Mouse (Mus musculus): ENCODE measurements around the gene Parp8. TPM values are rescaled to one million over a fixed set of nuclear protein-coding genes. Genes with fewer than 3 reads are reported as not detected.

Parp8 gene
- total RNA-seq, 1 experiment = 2.2 TPM

- TF ChIP-seq MAFK (IDR thresholded peaks at IDR 0.05; ENCODE audit: insufficient read depth, low read depth, low read length) = no peak
- TF ChIP-seq CHD2 (IDR thresholded peaks at IDR 0.05; ENCODE audit: low read depth, low read length) = no peak
- no peak for TF ChIP-seq ZC3H11A (IDR thresholded peaks at IDR 0.05; ENCODE audit: borderline replicate concordance, low read depth, low read length)
- no peak for TF ChIP-seq HCFC1 (IDR thresholded peaks at IDR 0.05; ENCODE audit: borderline replicate concordance, insufficient read depth, low read length)
- no peak for TF ChIP-seq ZNF384 (IDR thresholded peaks at IDR 0.05; ENCODE audit: low read depth, low read length)
- DNase-seq (ENCODE audit: low read depth, low spot score) = no peak
- Histone ChIP-seq H3K4me3 (ENCODE audit: insufficient read depth in 1 of 2, low read depth in 1 of 2, low read length in 2 of 2, poor library complexity in 1 of 2, severe bottlenecking in 1 of 2) (no peak overlapping the region), H3K9me3 (ENCODE audit: control insufficient read depth, insufficient read depth, low read depth, low read length) (no peaks in the 10 kb centered on the region), H3K27ac (ENCODE audit: insufficient read depth, low read depth, low read length, poor library complexity, severe bottlenecking) (no peak overlapping the region), H3K36me3 (ENCODE audit: control insufficient read depth, insufficient read depth, low read length, poor library complexity, severe bottlenecking) (no peaks in the 10 kb centered on the region), H3K4me1 (ENCODE audit: control insufficient read depth in 2 of 2, insufficient read depth in 2 of 2, low read length in 2 of 2, poor library complexity in 1 of 2) (no peaks in the 10 kb centered on the region), H3K9ac (ENCODE audit: insufficient read depth, low read depth, low read length, poor library complexity, severe bottlenecking) (no peak overlapping the region)
- in situ Hi-C loops (cut with MboI; ENCODE audit: low sequenced_read_pairs in 2 of 2, unreplicated experiment in 2 of 2) = no loop called here
Observed at GRCm38 (mm10) chr13:116973491-116973890, 51.8 kb downstream of the Parp8 start.

DNA sequence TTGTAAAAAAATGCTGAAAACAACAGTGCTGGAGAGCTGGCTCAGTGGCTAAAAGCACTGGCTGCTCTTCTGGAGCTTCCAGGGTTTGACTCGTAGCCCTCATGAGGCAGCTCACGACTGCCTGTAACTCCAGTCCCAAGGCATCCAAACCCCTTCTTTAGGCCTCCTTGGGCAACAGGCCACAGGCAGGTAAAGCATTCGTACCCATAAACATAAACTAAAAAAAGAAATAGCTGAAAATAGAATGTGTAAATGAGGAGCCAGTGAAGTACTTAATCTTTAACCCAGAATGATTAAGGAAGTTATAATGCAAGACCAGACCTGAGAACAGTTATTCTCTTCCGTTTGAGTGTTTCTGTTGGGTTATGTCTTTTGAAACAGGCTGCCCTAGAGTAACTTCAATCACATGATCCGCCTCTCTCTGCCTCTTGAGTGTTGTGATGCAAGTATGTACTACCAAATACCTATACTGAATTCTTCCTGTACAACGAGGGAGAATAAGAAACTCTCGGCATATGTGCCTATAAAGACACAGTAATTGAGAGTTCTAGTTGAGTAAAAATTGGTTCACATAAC lies 53.2 kb downstream of the Parp8 start:
- Histone ChIP-seq H3K36me3 (ENCODE audit: control insufficient read depth, insufficient read depth, low read length, poor library complexity, severe bottlenecking) (no peaks in the 10 kb centered on the region), H3K9ac (ENCODE audit: insufficient read depth, low read depth, low read length, poor library complexity, severe bottlenecking) (no peak overlapping the region), H3K27ac (ENCODE audit: insufficient read depth, low read depth, low read length, poor library complexity, severe bottlenecking) (no peak overlapping the region), H3K4me1 (ENCODE audit: control insufficient read depth in 2 of 2, insufficient read depth in 2 of 2, low read length in 2 of 2, poor library complexity in 1 of 2) (no peaks in the 10 kb centered on the region), H3K4me3 (ENCODE audit: insufficient read depth in 1 of 2, low read depth in 1 of 2, low read length in 2 of 2, poor library complexity in 1 of 2, severe bottlenecking in 1 of 2) (no peak overlapping the region), H3K9me3 (ENCODE audit: control insufficient read depth, insufficient read depth, low read depth, low read length) (no peaks in the 10 kb centered on the region)
- DNase-seq (ENCODE audit: low read depth, low spot score) = no peak
- in situ Hi-C loops (cut with MboI; ENCODE audit: low sequenced_read_pairs in 2 of 2, unreplicated experiment in 2 of 2) = no loop called here
- TF ChIP-seq MAFK (IDR thresholded peaks at IDR 0.05; ENCODE audit: insufficient read depth, low read depth, low read length) (no peak), ZC3H11A (IDR thresholded peaks at IDR 0.05; ENCODE audit: borderline replicate concordance, low read depth, low read length) (no peak), CHD2 (IDR thresholded peaks at IDR 0.05; ENCODE audit: low read depth, low read length) (no peak), HCFC1 (IDR thresholded peaks at IDR 0.05; ENCODE audit: borderline replicate concordance, insufficient read depth, low read length) (no peak), ZNF384 (IDR thresholded peaks at IDR 0.05; ENCODE audit: low read depth, low read length) (no peak)

DNA sequence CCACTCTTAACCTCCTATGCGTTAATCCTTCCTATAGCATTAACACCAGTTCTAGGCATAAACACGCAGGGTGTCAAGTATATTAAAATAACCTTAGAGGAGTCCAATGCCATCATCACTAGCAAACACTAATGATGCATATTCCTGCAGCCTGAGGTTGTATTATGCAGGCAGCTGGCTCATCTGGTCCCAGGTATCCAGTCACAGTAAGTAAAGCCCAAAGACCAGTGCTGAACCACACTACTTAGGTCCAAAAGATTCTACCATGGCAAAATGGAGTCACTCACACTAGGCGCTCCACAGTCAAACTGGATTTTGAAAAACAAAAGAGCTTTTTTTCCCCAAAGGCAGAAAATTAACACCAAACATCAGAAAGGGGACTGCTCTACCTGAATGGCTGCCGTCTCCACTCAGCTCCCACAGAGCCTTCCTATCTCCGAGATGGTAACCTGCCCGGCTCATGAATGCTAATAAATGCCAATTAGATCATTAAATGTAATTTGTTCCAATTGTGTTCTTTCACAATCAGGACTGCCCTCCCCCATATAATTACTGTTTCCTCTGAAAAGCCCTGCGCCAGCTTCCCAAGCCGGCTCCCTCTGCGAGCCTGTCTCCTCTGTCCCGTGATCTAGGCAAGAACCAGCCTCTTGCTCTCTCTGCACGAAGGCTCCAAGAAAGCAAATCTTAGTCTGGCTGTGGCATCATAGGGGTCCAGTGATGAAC lies 54.5 kb downstream of the Parp8 start:
- Histone ChIP-seq H3K27ac (ENCODE audit: insufficient read depth, low read depth, low read length, poor library complexity, severe bottlenecking) (no peak overlapping the region), H3K9me3 (ENCODE audit: control insufficient read depth, insufficient read depth, low read depth, low read length) (no peaks in the 10 kb centered on the region), H3K4me1 (ENCODE audit: control insufficient read depth in 2 of 2, insufficient read depth in 2 of 2, low read length in 2 of 2, poor library complexity in 1 of 2) (no peaks in the 10 kb centered on the region), H3K36me3 (ENCODE audit: control insufficient read depth, insufficient read depth, low read length, poor library complexity, severe bottlenecking) (no peaks in the 10 kb centered on the region), H3K9ac (ENCODE audit: insufficient read depth, low read depth, low read length, poor library complexity, severe bottlenecking) (no peak overlapping the region), H3K4me3 (ENCODE audit: insufficient read depth in 1 of 2, low read depth in 1 of 2, low read length in 2 of 2, poor library complexity in 1 of 2, severe bottlenecking in 1 of 2) (no peak overlapping the region)
- no peak for TF ChIP-seq ZNF384 (IDR thresholded peaks at IDR 0.05; ENCODE audit: low read depth, low read length)
- TF ChIP-seq MAFK (IDR thresholded peaks at IDR 0.05; ENCODE audit: insufficient read depth, low read depth, low read length) = no peak
- TF ChIP-seq ZC3H11A (IDR thresholded peaks at IDR 0.05; ENCODE audit: borderline replicate concordance, low read depth, low read length) = no peak
- no peak for TF ChIP-seq HCFC1 (IDR thresholded peaks at IDR 0.05; ENCODE audit: borderline replicate concordance, insufficient read depth, low read length)
- TF ChIP-seq CHD2 (IDR thresholded peaks at IDR 0.05; ENCODE audit: low read depth, low read length) = no peak
- DNase-seq (ENCODE audit: low read depth, low spot score) = no peak
- in situ Hi-C loops (cut with MboI; ENCODE audit: low sequenced_read_pairs in 2 of 2, unreplicated experiment in 2 of 2) = no loop called here

- no peaks in the 10 kb centered on the region for H3K36me3 ChIP-seq (ENCODE audit: control insufficient read depth, insufficient read depth, low read length, poor library complexity, severe bottlenecking)
- in situ Hi-C loops (cut with MboI; ENCODE audit: low sequenced_read_pairs in 2 of 2, unreplicated experiment in 2 of 2) = no loop called here
- no peaks in the 10 kb centered on the region for H3K9me3 ChIP-seq (ENCODE audit: control insufficient read depth, insufficient read depth, low read depth, low read length)
- no peak overlapping the region for H3K27ac ChIP-seq (ENCODE audit: insufficient read depth, low read depth, low read length, poor library complexity, severe bottlenecking)
- no peaks in the 10 kb centered on the region for H3K4me1 ChIP-seq (ENCODE audit: control insufficient read depth in 2 of 2, insufficient read depth in 2 of 2, low read length in 2 of 2, poor library complexity in 1 of 2)
- H3K4me3 ChIP-seq (ENCODE audit: insufficient read depth in 1 of 2, low read depth in 1 of 2, low read length in 2 of 2, poor library complexity in 1 of 2, severe bottlenecking in 1 of 2) = no peak overlapping the region
- TF ChIP-seq MAFK (IDR thresholded peaks at IDR 0.05; ENCODE audit: insufficient read depth, low read depth, low read length) (no peak), ZC3H11A (IDR thresholded peaks at IDR 0.05; ENCODE audit: borderline replicate concordance, low read depth, low read length) (no peak), CHD2 (IDR thresholded peaks at IDR 0.05; ENCODE audit: low read depth, low read length) (no peak), HCFC1 (IDR thresholded peaks at IDR 0.05; ENCODE audit: borderline replicate concordance, insufficient read depth, low read length) (no peak), ZNF384 (IDR thresholded peaks at IDR 0.05; ENCODE audit: low read depth, low read length) (no peak)
- no peak overlapping the region for H3K9ac ChIP-seq (ENCODE audit: insufficient read depth, low read depth, low read length, poor library complexity, severe bottlenecking)
- DNase-seq (ENCODE audit: low read depth, low spot score) = no peak
Observed at GRCm38 (mm10) chr13:116969650-116970049, 55.7 kb downstream of the Parp8 start.

All from ES-E14 (cell line).